Mouse (Mus musculus) thymus, adult 18-20 months (tissue): ENCODE results near the gene Gps2.
A peak's percentile ranks its signal among the peaks of the same experiment; 100 is the strongest.
"Not testable (repeated sequence)": the region's sequence is repeated elsewhere in the genome, so short reads cannot be mapped to it uniquely, and the experiment has no call there.

ENCODE experiments used
- DNase-seq, 2 experiments: peaks; one replicate each; pipeline ENCODE4 v3.0.0; 2022; ENCODE audit warnings: mixed read lengths in 2 of 2

Gene Gps2

GRCm38 (mm10) chr11:69937834-69938233 lies 24.1 kb downstream of the Gps2 start:
- no peak for DNase-seq

- DNase-seq, result no peak
These were observed 24.8 kb downstream of the Gps2 start for GRCm38 (mm10) chr11:69938401-69938979.

- no peak for DNase-seq
These were observed 25.5 kb downstream of the Gps2 start for GRCm38 (mm10) chr11:69939181-69939580.

- DNase-seq, result no peak
These were observed 26.0 kb downstream of the Gps2 start for GRCm38 (mm10) chr11:69939731-69940130.

- no peak for DNase-seq
These were observed 27.3 kb downstream of the Gps2 start for GRCm38 (mm10) chr11:69940962-69941361.

- DNase-seq, result no peak
These were observed 31.5 kb downstream of the Gps2 start for GRCm38 (mm10) chr11:69945216-69945615.

- no peak for DNase-seq
These were observed 32.6 kb downstream of the Gps2 start for GRCm38 (mm10) chr11:69945997-69946891.

- no peak for DNase-seq
These were observed 33.8 kb downstream of the Gps2 start for GRCm38 (mm10) chr11:69947337-69948065.

- DNase-seq, result peak; percentile 87 to 88
These were observed 34.5 kb downstream of the Gps2 start, which contains the start of gene Slc2a4 for GRCm38 (mm10) chr11:69948066-69948762. TSS of gene Slc2a4 (minus strand) at chr11:69948188.

GRCm38 (mm10) chr11:69948763-69949150 lies 35.1 kb downstream of the Gps2 start:
- DNase-seq, result peak; percentile 61 to 69

GRCm38 (mm10) chr11:69950807-69951459 lies 37.2 kb downstream of the Gps2 start:
- no peak for DNase-seq

- no peak for DNase-seq
These were observed 38.6 kb downstream of the Gps2 start for GRCm38 (mm10) chr11:69952274-69952673.

GRCm38 (mm10) chr11:69953267-69953915 lies 39.7 kb downstream of the Gps2 start:
- no peak for DNase-seq

GRCm38 (mm10) chr11:69955618-69956017 lies 41.9 kb downstream of the Gps2 start:
- not testable (repeated sequence) for DNase-seq

GRCm38 (mm10) chr11:69956218-69956617 lies 42.5 kb downstream of the Gps2 start:
- DNase-seq, result no peak

GRCm38 (mm10) chr11:69960616-69961015 lies 46.9 kb downstream of the Gps2 start:
- no peak for DNase-seq

- DNase-seq, result no peak
These were observed 48.2 kb downstream of the Gps2 start for GRCm38 (mm10) chr11:69961841-69962240.

- no peak for DNase-seq
These were observed 51.1 kb downstream of the Gps2 start, which contains the start of gene Cldn7 for GRCm38 (mm10) chr11:69964650-69965270. TSS of gene Cldn7 (plus strand) at chr11:69964779.

GRCm38 (mm10) chr11:69965271-69966005 lies 51.8 kb downstream of the Gps2 start:
- no peak for DNase-seq
